Mouse (Mus musculus) G1E (cell line): ENCODE data around the gene Maml3.

Experiments
- CTCF ChIP-seq: IDR thresholded peaks from 2 replicates; pipeline ENCODE4 v1.5.1; 2012; ENCODE audit warnings: low read depth, low read length, inconsistent platforms, mixed read lengths
- GATA1 ChIP-seq: IDR thresholded peaks from 2 replicates; pipeline ENCODE4 v1.6.1; 2012; ENCODE audit warnings: borderline replicate concordance, low read length, inconsistent platforms, mixed read lengths
- TAL1 ChIP-seq: conservative IDR thresholded peaks from 2 replicates; pipeline ENCODE4 v1.6.1; 2012; ENCODE audit warnings: low read depth, low read length, inconsistent platforms, mixed read lengths

- TF ChIP-seq GATA1 (no peak), CTCF (no peak), TAL1 (no peak)
Observed at GRCm38 (mm10) chr3:51885920-51886319, 219.0 kb downstream of the Maml3 start.
